Mouse (Mus musculus) gastrocnemius, postnatal 36 days (tissue): ENCODE measurements around the gene Tekt2. TPM values are rescaled to one million over a fixed set of nuclear protein-coding genes. Genes with fewer than 3 reads are reported as not detected.
A peak's percentile ranks its signal among the peaks of the same experiment; 100 is the strongest.

Source experiments
- DNase-seq, 2 experiments: peaks; one replicate each; pipeline ENCODE4 v3.0.0; 2022
- intact Hi-C: fragments of 180-260 bp; cut with DNase I; formaldehyde crosslinking; loops from one replicate; pipeline ENCODE4 v1.15.1; 2025
- total RNA-seq, 2 experiments: library from RNA; stranded (reverse); gene quantifications; 2 replicates each; pipeline ENCODE4 v1.2.3; 2021

Tekt2 gene
- total RNA-seq, 2 experiments from 2014 or later = 0.46 to 0.59 TPM

- intact Hi-C loops = loop anchor here (5.0 kb wide), 1 partner anchor 127 kb away; no protein-coding TSS in a partner anchor
- no peak for DNase-seq
These were observed 16.1 kb downstream of the Tekt2 start for GRCm38 (mm10) chr4:126309211-126309921.

- intact Hi-C loops = loop anchor here (5.0 kb wide), 1 partner anchor 125 kb away; no protein-coding TSS in a partner anchor
- no peak for DNase-seq
These were observed 18.7 kb downstream of the Tekt2 start for GRCm38 (mm10) chr4:126306827-126307226.

GRCm38 (mm10) chr4:126306058-126306457, 19.4 kb downstream of the Tekt2 start:
- DNase-seq = no peak
- intact Hi-C loops = loop anchor here (5.0 kb wide), 1 partner anchor 124 kb away; no protein-coding TSS in a partner anchor

- DNase-seq = no peak
- intact Hi-C loops = loop anchor here (5.0 kb wide), 1 partner anchor 123 kb away; no protein-coding TSS in a partner anchor
These were observed 20.1 kb downstream of the Tekt2 start for GRCm38 (mm10) chr4:126305428-126305827.

- intact Hi-C loops = no loop called here
- no peak for DNase-seq
These were observed 21.6 kb downstream of the Tekt2 start for GRCm38 (mm10) chr4:126303877-126304276.

GRCm38 (mm10) chr4:126301584-126302309, 23.7 kb downstream of the Tekt2 start:
- intact Hi-C loops = no loop called here
- no peak for DNase-seq

GRCm38 (mm10) chr4:126300916-126301583, 24.4 kb downstream of the Tekt2 start:
- intact Hi-C loops = no loop called here
- no peak for DNase-seq

- intact Hi-C loops = no loop called here
These were observed 28.8 kb downstream of the Tekt2 start for GRCm38 (mm10) chr4:126296617-126297101.

GRCm38 (mm10) chr4:126295937-126296336, 29.6 kb downstream of the Tekt2 start:
- no peak for DNase-seq
- intact Hi-C loops = no loop called here

More at GRCm38 (mm10) chr4:126296617-126297101, 28.8 kb downstream of the Tekt2 start:
- DNase-seq = peak; percentile 69 to 77

GRCm38 (mm10) chr4:126295152-126295551, 30.3 kb downstream of the Tekt2 start:
- no peak for DNase-seq
- intact Hi-C loops = no loop called here

- DNase-seq = no peak
- intact Hi-C loops = no loop called here
These were observed 34.3 kb downstream of the Tekt2 start for GRCm38 (mm10) chr4:126291196-126291595.

- no peak for DNase-seq
- intact Hi-C loops = no loop called here
These were observed 35.2 kb downstream of the Tekt2 start for GRCm38 (mm10) chr4:126290314-126290713.

- intact Hi-C loops = no loop called here
- no peak for DNase-seq
These were observed 37.3 kb downstream of the Tekt2 start for GRCm38 (mm10) chr4:126288085-126288666.

GRCm38 (mm10) chr4:126287302-126287995, 38.0 kb downstream of the Tekt2 start:
- no peak for DNase-seq
- intact Hi-C loops = no loop called here

GRCm38 (mm10) chr4:126286492-126286891, 39.0 kb downstream of the Tekt2 start, which contains the start of gene Col8a2:
Gene Col8a2 (plus strand): TSS chr4:126286793.
- intact Hi-C loops = no loop called here
- DNase-seq = no peak

- intact Hi-C loops = no loop called here
- DNase-seq = no peak
These were observed 41.9 kb downstream of the Tekt2 start for GRCm38 (mm10) chr4:126283582-126283981.

GRCm38 (mm10) chr4:126281706-126282105, 43.8 kb downstream of the Tekt2 start:
- intact Hi-C loops = no loop called here

GRCm38 (mm10) chr4:126278961-126279360, 46.5 kb downstream of the Tekt2 start:
- no peak for DNase-seq
- intact Hi-C loops = loop anchor here (1.0 kb wide), 1 partner anchor 29 kb away; no protein-coding TSS in a partner anchor

More at GRCm38 (mm10) chr4:126281706-126282105, 43.8 kb downstream of the Tekt2 start:
- DNase-seq = no peak

GRCm38 (mm10) chr4:126278565-126278915, 46.9 kb downstream of the Tekt2 start:
- intact Hi-C loops = loop anchor here (1.0 kb wide), 1 partner anchor 30 kb away; no protein-coding TSS in a partner anchor
- no peak for DNase-seq
